Mouse (Mus musculus) heart, adult 2 months (tissue): ENCODE data around the gene Hoxb2. TPM values are rescaled to one million over a fixed set of nuclear protein-coding genes. Genes with fewer than 3 reads are reported as not detected.

Source experiments
- DNase-seq, 2 experiments: peaks; one replicate each; pipeline ENCODE4 v3.0.0; 2021
- H3K27ac ChIP-seq: fragments of 200-600 bp; 2 replicates; pipeline ENCODE4 v1.8.1; 2022
- H3K27me3 ChIP-seq: fragments of 200-500 bp; 2 replicates; pipeline ENCODE4 v1.6.1; 2012; ENCODE audit warnings: mild to moderate bottlenecking, low read length, inconsistent platforms, mixed read lengths; ENCODE audit not compliant: control insufficient read depth, insufficient read depth
- H3K36me3 ChIP-seq: fragments of 200-500 bp; 2 replicates; pipeline ENCODE4 v1.6.1; 2012; ENCODE audit warnings: low read length, inconsistent platforms; ENCODE audit not compliant: control insufficient read depth, insufficient read depth
- H3K4me1 ChIP-seq: fragments of 200-500 bp; 2 replicates; pipeline ENCODE4 v1.6.1; 2011; ENCODE audit warnings: low read length; ENCODE audit not compliant: control insufficient read depth, insufficient read depth
- H3K4me3 ChIP-seq: fragments of 200-600 bp; 2 replicates; pipeline ENCODE4 v1.8.1; 2022
- H3K79me2 ChIP-seq: fragments of 200-500 bp; replicated peaks from 2 replicates; pipeline ENCODE4 v1.6.1; 2012; ENCODE audit warnings: mild to moderate bottlenecking, inconsistent platforms, low read length, moderate library complexity, mixed read lengths; ENCODE audit not compliant: control insufficient read depth, insufficient read depth
- H3K9ac ChIP-seq: fragments of 200-500 bp; 2 replicates; pipeline ENCODE4 v1.6.1; 2012; ENCODE audit warnings: low read depth, mild to moderate bottlenecking, control low read depth, inconsistent platforms, low read length, mixed read lengths
- CTCF ChIP-seq: fragments of 200-600 bp; IDR thresholded peaks from 2 replicates; pipeline ENCODE4 v1.8.1; 2022; ENCODE audit warnings: antibody characterized with exemption, mild to moderate bottlenecking, moderate library complexity
- EP300 ChIP-seq: fragments of 200-500 bp; IDR thresholded peaks from 2 replicates; pipeline ENCODE4 v1.6.1; 2011; ENCODE audit warnings: low read depth, low read length, control low read depth; ENCODE audit not compliant: insufficient read depth
- POLR2A ChIP-seq: fragments of 200-500 bp; IDR thresholded peaks from 2 replicates; pipeline ENCODE4 v1.6.1; 2011; ENCODE audit warnings: mild to moderate bottlenecking, low read depth, low read length, control low read depth; ENCODE audit not compliant: insufficient read depth
- WGBS: fragments of 180-500 bp; shearing (Covaris S2); methylation state at CpG from one replicate; pipeline ENCODE4 v1.1.7; 2018; 5-methylcytosine and 5-hydroxymethylcytosine counted together
- intact Hi-C: fragments of 180-260 bp; cut with DNase I; formaldehyde crosslinking; loops from one replicate; pipeline ENCODE4 v1.15.1; 2025
- polyA plus RNA-seq: library from polyadenylated mRNA; depleted of rRNA; stranded (reverse); fragments of >200 nt; gene quantifications from 2 replicates; pipeline ENCODE4 v1.2.3, GENCODE M21; 2012
- total RNA-seq, 2 experiments: library from RNA; stranded (reverse); gene quantifications; 2 replicates each; pipeline ENCODE4 v1.2.3; 2021

Gene Hoxb2
- total and polyA plus RNA-seq, 3 experiments = 0.23 to 1.4 (median 0.68) TPM

- peak overlapping the region; percentile 74 for H3K27ac ChIP-seq
- H3K4me1 ChIP-seq = no peaks in the 10 kb centered on the region
- peak; percentile 56 to 73 for DNase-seq
- H3K9ac ChIP-seq = peak overlapping the region; percentile 49
- H3K79me2 ChIP-seq = no peaks in the 10 kb centered on the region
- H3K4me3 ChIP-seq = peak overlapping the region; percentile 51
- 2% methylated on average over 40 of the region's 45 CpGs for WGBS
- H3K27me3 ChIP-seq = peaks cover 15% of the 10 kb centered on the region
- no peaks in the 10 kb centered on the region for H3K36me3 ChIP-seq
- TF ChIP-seq EP300 (no peak), POLR2A (peak; percentile 42; the same call in 1 of the 2 replicates), CTCF (no peak)
- intact Hi-C loops = no loop called here
Observed at GRCm38 (mm10) chr11:96318368-96319070, 31.8 kb upstream of the Hoxb2 start.

GRCm38 (mm10) chr11:96319071-96319902 is 31.0 kb upstream of the Hoxb2 start:
- Histone ChIP-seq H3K27ac (peak overlapping the region; percentile 74), H3K9ac (peak overlapping the region; percentile 49), H3K27me3 (peaks cover 17% of the 10 kb centered on the region), H3K4me3 (peak overlapping the region; percentile 51), H3K36me3 (no peaks in the 10 kb centered on the region), H3K4me1 (no peaks in the 10 kb centered on the region), H3K79me2 (no peaks in the 10 kb centered on the region)
- DNase-seq = peak in 1 of 2 experiments; percentile 25
- WGBS = 2% methylated on average over 33 of the region's 34 CpGs
- TF ChIP-seq EP300 (no peak), POLR2A (0 out of 2 replicates have a peak, but pooled peaks have one; percentile 20), CTCF (no peak)
- intact Hi-C loops = no loop called here

GRCm38 (mm10) chr11:96319910-96320309 is 30.4 kb upstream of the Hoxb2 start:
- TF ChIP-seq EP300 (no peak), CTCF (no peak), POLR2A (no peak)
- intact Hi-C loops = no loop called here

GRCm38 (mm10) chr11:96320688-96321087 is 29.6 kb upstream of the Hoxb2 start:
- intact Hi-C loops = no loop called here
- Histone ChIP-seq H3K27ac (no peak overlapping the region), H3K79me2 (no peaks in the 10 kb centered on the region), H3K9ac (no peak overlapping the region), H3K4me1 (no peaks in the 10 kb centered on the region), H3K4me3 (no peak overlapping the region), H3K36me3 (no peaks in the 10 kb centered on the region), H3K27me3 (peaks cover 17% of the 10 kb centered on the region)
- TF ChIP-seq CTCF (no peak), EP300 (no peak), POLR2A (no peak)
- 24% methylated on average over 17 of the region's 17 CpGs for WGBS
- DNase-seq = no peak

More at GRCm38 (mm10) chr11:96319910-96320309, 30.4 kb upstream of the Hoxb2 start:
- peak; percentile 20 to 31 for DNase-seq
- Histone ChIP-seq H3K36me3 (no peaks in the 10 kb centered on the region), H3K9ac (peak overlapping the region; percentile 52), H3K27ac (no peak overlapping the region; the same call in 1 of the 2 replicates), H3K4me3 (peak overlapping the region; percentile 51), H3K27me3 (peaks cover 17% of the 10 kb centered on the region), H3K79me2 (no peaks in the 10 kb centered on the region), H3K4me1 (no peaks in the 10 kb centered on the region)
- 5% methylated on average over 29 of the region's 29 CpGs for WGBS

GRCm38 (mm10) chr11:96321846-96322245 is 28.5 kb upstream of the Hoxb2 start:
- Histone ChIP-seq H3K4me3 (no peak overlapping the region), H3K27me3 (peaks cover 17% of the 10 kb centered on the region), H3K4me1 (no peaks in the 10 kb centered on the region), H3K9ac (no peak overlapping the region), H3K27ac (no peak overlapping the region), H3K36me3 (no peaks in the 10 kb centered on the region), H3K79me2 (no peaks in the 10 kb centered on the region)
- TF ChIP-seq CTCF = no peak
- TF ChIP-seq POLR2A = no peak
- TF ChIP-seq EP300 = no peak
- intact Hi-C loops = no loop called here
- 40% methylated on average over 5 of the region's 5 CpGs for WGBS
- no peak for DNase-seq

GRCm38 (mm10) chr11:96322738-96323137 is 27.6 kb upstream of the Hoxb2 start:
- H3K27me3 ChIP-seq = peaks cover 19% of the 10 kb centered on the region
- H3K27ac ChIP-seq = no peak overlapping the region
- H3K4me3 ChIP-seq = no peak overlapping the region
- intact Hi-C loops = no loop called here
- H3K36me3 ChIP-seq = no peaks in the 10 kb centered on the region
- no peak overlapping the region for H3K9ac ChIP-seq
- DNase-seq = no peak
- H3K4me1 ChIP-seq = no peaks in the 10 kb centered on the region
- no peak for TF ChIP-seq EP300
- TF ChIP-seq CTCF = no peak
- TF ChIP-seq POLR2A = no peak
- WGBS = 32% methylated on average over 6 of the region's 6 CpGs
- no peaks in the 10 kb centered on the region for H3K79me2 ChIP-seq
